Mouse (Mus musculus): ENCODE measurements around the gene Esam. TPM values are rescaled to one million over a fixed set of nuclear protein-coding genes. Genes with fewer than 3 reads are reported as not detected.

Gene Esam
- total RNA-seq, 2 experiments from 2014 or later: 79.7 to 80.2 TPM

DNA sequence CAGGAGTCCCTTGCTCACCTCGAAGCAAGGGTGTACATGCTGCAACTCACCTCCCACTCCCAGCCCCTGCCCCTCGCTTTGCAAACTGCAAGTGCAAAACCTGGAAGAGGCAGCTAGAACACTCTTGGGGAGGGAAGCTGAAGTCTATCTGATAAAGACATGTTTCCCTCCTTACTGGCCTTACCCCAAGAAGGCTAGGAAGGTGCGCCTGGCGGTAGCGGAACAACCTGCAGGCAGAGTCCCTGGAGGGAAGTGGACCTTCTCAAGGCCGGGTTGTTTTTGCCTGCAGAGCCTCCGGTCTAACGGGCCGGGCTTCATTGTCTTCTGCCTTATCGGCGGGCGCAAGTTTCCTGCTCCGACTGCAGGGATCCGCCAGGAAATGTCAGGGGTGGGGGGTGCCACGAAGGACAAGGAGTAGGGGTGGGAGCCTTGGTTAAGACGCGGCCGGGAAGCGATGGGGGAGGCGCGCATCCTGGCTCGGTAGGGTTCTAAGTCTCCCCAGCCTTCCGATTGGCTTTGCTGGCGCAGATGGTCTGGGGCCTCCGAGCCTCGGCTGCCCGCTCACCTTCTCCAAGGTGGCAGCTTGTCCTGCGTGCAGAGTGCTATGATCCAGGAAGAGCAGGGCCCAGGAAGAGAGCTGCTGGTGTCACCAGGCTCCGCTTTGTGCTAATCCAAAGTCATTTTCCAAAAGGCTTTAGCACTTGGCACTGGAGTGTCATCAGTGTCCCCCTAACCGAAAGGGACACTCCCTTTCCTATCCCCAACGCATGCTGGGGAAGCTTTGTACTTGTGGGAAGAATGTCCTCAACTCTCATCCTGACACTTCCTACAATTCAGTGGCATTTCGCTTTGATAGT is 2.4 kb downstream of the Esam start:
- DNase-seq: peak; percentile 75

GRCm38 (mm10) chr9:37530888-37531705 is 3.2 kb downstream of the Esam start:
- DNase-seq: peak; percentile 70

DNA sequence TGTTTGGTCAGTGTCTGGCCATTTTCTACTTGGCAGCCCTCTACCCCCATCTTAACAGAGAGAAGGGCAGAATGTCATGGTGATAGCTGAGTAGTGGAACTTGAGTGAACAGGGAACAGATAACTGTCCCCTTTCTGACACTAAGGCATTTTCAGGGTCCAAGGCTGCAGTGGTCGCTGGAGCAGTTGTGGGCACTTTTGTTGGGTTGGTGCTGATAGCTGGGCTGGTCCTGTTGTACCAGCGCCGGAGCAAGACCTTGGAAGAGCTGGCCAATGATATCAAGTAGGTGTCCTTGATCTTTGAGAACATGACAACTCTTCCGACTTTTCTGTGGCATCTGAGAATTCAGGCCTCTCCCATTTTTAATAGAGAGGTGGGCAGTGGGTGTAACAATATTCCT is 9.0 kb downstream of the Esam start:
- DNase-seq: peak; percentile 34

DNA sequence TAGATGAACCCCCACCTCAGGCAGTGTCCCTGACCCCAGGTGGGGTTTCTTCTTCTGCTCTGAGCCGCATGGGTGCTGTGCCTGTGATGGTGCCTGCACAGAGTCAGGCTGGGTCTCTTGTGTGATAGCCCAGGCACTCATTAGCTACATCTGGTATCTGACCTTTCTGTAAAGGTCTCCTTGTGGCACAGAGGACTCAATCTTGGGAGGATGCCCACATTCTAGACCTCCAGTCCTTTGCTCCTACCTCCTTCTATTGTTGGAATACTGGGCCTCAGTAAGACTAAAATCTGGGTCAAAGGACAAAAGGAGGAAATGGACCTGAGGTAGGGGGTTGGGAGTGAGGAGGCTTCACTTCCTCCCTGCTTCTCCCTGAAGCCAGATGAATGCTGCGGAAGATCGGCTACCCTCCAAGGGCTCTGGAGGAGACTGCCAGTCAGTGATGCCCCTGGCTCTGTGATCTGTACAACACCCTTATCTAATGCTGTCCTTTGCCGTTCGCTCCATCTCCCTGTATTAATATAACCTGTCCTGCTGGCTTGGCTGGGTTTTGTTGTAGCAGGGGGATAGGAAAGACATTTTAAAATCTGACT is 9.9 kb downstream of the Esam start:
- DNase-seq: no peak

DNA sequence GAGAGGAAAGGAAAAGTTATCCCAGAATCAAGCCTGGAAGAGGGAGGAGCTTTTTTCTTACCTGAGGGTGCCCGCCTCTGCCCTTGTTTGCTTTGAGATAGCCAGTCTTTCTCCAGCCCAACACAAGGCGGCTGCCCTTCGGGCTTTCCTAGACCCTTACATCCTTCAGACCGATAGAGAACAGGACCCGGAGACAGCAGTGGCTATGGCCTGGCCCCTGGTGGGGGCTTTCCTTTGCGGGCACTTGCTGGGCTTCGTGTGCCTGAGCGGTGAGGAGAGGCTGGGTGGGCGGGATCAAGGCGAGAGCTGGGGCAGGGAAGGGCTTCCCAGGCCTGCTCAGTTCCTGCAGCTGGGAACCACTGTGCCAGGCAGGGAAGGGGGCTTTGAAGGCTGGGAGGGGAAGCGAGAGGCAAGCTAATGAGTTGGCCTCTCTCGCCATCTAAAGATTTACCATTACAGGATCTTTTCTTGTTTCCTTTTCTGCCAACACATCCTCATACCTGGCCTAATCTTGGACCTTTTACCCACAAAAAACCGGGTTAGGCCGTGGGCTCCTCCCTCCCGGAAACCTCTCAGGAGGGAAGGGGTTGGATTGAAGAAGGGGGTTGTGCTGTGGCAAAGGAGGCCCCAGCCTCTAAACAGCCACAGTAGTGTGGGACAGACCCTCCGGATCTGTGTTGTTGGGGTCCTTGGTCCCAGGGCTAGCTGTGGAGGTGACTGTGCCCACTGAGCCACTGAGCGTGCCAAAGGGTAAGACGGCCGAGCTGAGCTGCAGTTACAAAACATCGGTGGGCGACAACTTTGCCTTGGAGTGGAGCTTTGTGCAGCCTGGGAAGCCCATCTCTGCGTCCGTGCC is 11.5 kb downstream of the Esam start, which contains the start of gene Vsig2:
Gene Vsig2, plus strand, starts transcription at position 86 of the 856 bp plus-strand sequence.
- no peak for DNase-seq

- DNase-seq: no peak
These were observed 12.3 kb downstream of the Esam start for GRCm38 (mm10) chr9:37540226-37540625.

DNA sequence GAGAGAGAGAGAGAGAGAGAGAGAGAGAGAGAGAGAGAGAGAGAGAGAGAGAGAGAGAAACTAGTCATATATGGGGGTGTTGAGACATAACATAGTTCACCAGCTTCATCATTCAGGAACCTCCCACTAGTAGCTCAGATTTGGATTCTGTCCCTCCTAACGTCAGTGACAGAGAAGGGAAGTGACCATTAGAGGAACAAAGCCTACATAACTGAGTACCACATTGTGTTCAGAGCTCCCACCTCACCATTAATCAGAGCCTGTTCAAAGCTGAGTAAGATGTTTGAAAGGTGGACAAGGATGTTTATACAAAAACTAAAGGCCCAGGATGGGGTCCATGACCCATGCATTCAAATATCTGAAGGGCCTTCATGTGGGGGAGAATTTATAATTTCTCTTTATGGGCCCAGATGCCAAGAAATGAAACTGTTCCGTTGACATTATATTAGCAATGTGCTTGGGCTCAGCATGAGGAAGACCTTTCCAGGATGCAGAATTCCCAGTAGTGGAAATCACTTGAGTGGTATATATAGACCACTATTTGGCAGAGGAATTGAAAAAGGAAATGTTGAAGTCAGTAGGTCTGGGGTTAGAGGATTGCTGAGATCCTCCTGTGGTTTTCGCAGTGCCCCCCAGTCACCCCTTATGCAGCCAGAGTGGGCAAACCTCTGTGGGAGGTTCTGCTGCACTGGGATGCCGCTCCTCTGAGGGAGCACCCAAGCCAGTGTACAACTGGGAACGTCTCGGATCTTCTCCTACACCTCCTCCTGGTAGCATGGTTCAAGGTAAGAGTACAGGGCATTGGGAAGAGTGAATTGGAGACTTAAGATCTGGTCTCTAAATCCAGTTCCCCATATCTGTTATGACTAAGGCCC is 13.1 kb downstream of the Esam start:
- DNase-seq: no peak

GRCm38 (mm10) chr9:37541851-37542642 is 14.2 kb downstream of the Esam start:
- no peak for DNase-seq

DNA sequence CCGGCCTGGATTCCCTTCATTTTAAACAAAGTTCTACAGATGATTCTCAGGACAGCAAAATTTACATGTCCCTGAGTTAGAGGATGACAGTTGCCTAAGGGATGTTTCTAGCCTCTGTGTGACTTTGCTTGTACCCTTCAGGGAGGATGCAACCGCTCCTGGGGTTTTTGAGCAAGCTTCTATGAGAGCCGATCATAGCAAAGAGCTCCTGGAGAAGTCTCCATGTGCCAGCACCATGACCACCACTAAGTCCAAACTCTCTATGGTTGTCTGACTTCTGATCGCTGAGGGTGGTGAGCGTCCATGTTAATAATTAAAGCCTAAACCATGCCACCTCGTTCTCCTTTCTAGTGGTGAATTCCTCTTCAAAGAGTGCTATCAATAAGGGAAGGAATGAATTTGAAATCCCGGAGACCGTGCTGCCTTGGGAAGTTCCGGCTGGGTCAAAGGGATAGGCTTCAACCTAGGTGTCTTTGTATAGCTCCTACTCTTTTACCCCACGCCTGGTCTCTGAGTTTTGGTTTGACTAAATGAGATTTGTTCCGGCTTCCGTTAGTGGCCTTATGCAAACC is 16.1 kb downstream of the Esam start:
- no peak for DNase-seq

DNA sequence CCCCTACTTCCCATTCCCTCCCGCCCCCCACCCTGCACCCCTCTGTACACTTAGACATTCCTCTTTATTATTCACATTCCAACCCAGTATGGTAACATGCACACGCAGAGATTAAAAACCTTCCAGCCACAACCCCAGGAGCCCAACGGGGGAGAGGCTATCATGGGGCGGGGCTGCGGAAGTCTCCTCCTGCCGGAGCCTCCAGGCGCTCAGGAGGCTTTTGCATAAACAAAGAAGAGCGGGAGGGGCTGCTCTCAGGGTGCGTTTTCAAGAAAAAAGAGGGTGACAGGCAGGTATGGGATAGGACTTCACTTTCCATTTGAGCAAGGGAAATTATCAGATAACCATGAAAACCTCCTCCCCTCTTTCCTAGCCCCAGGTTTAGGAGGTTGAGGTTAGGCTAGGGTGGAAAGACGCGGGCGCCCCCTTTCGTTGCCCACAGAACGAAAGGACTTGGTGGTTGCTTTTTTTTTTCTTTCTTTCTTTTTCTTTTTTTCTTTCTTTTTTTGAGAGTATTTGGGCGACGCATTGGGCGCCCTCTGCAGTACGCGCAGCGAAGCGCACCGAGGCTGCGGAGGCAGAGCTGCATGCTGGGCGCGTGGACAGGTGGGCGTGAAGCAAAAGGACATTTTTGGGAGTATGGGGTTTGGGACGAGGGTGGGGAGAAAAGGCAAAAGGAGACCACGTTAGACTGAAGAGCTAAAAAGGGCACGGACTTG is 16.7 kb downstream of the Esam start:
- DNase-seq: peak; percentile 80

DNA sequence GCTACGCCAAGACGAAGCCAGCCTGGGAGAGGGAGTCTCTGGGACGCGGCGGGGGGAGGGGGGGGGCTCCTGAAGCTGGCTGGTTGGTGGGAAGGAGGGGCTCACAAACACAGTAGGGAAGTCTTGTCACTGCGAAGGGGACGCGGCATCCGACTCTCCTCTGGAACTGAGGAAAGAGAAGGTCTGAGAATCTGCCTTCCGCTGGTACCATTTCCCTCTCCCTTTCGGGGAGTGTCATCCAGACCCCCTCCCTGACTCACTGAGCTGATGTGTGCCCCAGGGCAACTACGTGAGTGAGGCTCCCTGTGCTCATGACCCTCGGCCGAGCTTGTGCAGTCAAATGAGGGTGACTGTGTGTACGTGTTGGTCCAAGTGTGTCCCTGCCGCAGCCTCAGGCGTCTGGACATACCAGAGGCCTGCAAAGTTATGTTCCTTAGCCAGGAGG is 17.3 kb downstream of the Esam start:
- DNase-seq: no peak

DNA sequence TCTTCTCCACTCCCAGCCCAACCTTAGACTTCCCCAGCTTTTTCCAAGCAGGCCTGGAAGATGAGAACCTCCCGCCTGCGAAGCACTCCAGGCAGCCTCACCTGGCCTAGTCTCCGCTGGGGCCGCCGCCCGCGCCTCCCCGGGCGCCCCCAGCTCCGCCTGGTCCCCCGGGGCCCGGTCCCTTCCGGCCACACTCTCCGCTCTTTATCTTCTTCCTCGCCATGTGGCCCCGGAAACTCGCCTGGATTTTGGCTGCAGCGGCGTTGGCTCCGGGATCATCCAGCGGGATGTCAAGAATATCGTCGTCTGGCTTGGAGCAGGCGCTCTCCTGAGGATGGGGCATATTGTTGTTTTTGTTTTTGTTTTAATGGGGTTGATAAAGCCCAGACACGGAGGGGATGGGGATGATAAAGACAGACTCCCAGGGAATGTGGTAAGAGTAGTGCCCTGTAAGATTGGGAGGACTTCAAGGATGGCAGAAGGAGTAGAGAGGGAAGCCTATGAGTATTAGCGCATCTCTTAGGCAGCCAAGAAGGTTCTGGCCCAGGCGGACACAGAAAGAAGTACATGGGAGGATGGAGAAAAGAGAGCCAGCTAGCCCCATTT is 18.1 kb downstream of the Esam start:
- DNase-seq: no peak

DNA sequence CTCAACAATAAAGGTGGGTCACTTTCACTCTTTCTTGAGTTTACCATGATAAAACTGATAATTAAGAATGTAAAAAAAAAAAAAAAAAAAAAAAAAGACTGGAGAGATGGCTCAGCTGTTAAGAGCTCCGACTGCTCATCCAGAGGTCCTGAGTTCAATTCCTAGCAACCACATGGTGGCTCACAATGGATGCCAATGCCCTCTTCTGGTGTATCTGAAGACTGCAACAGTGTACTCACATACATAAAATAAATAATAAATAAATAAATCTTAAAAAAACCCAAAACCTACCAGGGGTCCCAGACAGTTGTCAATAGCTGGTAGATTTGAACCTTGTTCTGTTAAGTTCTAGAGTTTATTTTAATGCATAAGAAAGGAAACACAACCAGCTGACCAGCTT is 19.0 kb downstream of the Esam start:
- DNase-seq: no peak

GRCm38 (mm10) chr9:37550435-37550834 is 22.6 kb downstream of the Esam start:
- DNase-seq: no peak

- no peak for DNase-seq
These were observed 24.1 kb downstream of the Esam start for GRCm38 (mm10) chr9:37551751-37552531.

DNA sequence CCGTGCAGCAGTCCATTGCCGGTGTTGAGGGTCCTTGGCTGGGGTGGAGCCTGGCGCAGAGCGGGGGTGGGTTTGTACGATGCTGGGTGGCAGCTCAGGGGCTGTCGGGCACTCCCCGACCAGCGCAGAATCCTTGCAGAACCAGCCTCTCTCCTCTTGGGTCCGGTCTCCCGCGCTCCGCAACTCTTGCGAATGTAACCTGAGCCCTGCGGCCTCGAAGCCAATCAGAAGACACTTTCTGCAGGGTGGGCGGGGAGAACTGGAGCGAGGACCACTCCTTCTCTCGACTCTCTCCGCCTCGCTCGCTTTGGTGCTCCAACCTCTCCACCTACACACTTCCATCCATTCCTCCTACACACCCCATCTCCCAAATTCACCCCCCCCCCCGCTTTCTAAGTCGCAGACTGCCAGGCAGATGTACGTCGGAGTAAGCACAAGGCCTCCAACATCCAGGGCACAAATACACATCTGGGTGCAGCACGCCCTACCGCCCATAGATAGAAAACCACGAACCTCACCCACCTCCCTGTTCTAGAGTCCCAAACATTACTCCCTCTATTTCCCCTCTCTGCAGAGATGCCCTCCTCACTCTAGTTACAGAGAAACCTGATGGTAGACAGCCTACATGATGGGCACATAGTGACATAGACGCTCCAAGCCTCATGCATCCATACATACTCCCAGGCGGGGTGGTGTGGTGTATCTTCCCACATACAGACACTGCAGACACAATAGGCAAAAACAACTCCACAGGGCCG is 24.8 kb downstream of the Esam start, which contains the start of gene Nrgn:
Gene Nrgn, minus strand, starts transcription at position 369 of the 758 bp plus-strand sequence.
- DNase-seq: peak; percentile 88

GRCm38 (mm10) chr9:37554279-37554678 is 26.4 kb downstream of the Esam start:
- DNase-seq: no peak

Measured in adrenal gland, postnatal 10 days (tissue).